Mouse (Mus musculus) spleen, adult 2 months (tissue): ENCODE data around the gene Cds1.

Source experiments
- CTCF ChIP-seq: fragments of 200-500 bp; IDR thresholded peaks from 2 replicates; pipeline ENCODE4 v1.5.1; 2011; ENCODE audit warnings: mild to moderate bottlenecking, inconsistent platforms; ENCODE audit not compliant: insufficient read depth, insufficient read length, insufficient replicate concordance; ENCODE audit errors: extremely low read depth
- POLR2A ChIP-seq: fragments of 200-500 bp; IDR thresholded peaks from 2 replicates; pipeline ENCODE4 v1.6.1; 2011; ENCODE audit warnings: low read depth, low read length, inconsistent platforms

DNA sequence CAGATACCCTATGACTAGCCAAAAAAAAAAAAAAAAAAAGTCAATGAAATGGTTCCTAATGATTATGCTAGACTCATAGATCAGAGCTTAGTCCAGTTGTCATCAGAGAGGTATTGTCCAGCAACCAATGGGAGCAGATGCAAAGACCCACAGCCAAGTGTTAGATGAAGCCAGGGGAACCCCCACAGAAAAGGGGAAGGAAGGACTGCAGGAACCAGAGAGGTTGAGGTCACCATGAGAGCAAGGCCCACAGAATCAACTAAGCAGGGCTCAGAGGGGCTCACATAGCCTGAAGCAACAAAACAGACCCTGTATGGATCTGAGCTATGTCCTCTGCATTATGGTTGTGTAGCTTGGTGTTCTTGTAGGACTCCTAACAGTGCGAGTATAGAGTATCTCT, 11.2 kb upstream of the Cds1 start:
- TF ChIP-seq CTCF (no peak), POLR2A (no peak)
